Mouse (Mus musculus) thymus, adult 2 months (tissue): ENCODE data around the gene Usp2.

Source experiments
- CTCF ChIP-seq: fragments of 200-500 bp; IDR thresholded peaks from 2 replicates; pipeline ENCODE4 v1.5.1; 2012; ENCODE audit warnings: mild to moderate bottlenecking, control low read depth, low read length, moderate library complexity, borderline replicate concordance; ENCODE audit not compliant: control insufficient read depth, poor library complexity, insufficient read depth; ENCODE audit errors: extremely low read depth
- POLR2A ChIP-seq: fragments of 200-500 bp; IDR thresholded peaks from 2 replicates; pipeline ENCODE4 v1.6.1; 2012; ENCODE audit warnings: mild to moderate bottlenecking, low read length, control low read depth, moderate library complexity; ENCODE audit not compliant: control insufficient read depth, poor library complexity, insufficient read depth; ENCODE audit errors: extremely low read depth

- no peak for TF ChIP-seq CTCF
- TF ChIP-seq POLR2A: no peak
Observed at GRCm38 (mm10) chr9:44070113-44070843, 3.5 kb downstream of the Usp2 start.
